In genomic region chr7:139950283-139950971, GRCm38 (mm10) we compare ENCODE assay signal across 8 mouse cellular contexts. TPM values are rescaled to one million over a fixed set of nuclear protein-coding genes. Genes with fewer than 3 reads are reported as not detected.
DNase-seq lines count a peak whose midpoint lies in the region; ATAC-seq and TF ChIP-seq lines count a peak whose summit lies in the region.

No protein-coding gene starts in this region.

- H3K9me3 ChIP-seq in heart, embryonic 10.5 days = no peaks in the 10 kb centered on the region
- no peaks in the 10 kb centered on the region for H3K9me3 ChIP-seq in kidney, embryonic 14.5 days (ENCODE audit: control insufficient read depth, low read length)

- no peaks in the 10 kb centered on the region for H3K36me3 ChIP-seq in heart, embryonic 10.5 days
- H3K36me3 ChIP-seq in kidney, embryonic 14.5 days (ENCODE audit: control insufficient read depth, insufficient read depth, low read length) = no peaks in the 10 kb centered on the region

- whole genome bisulfite sequencing in heart, embryonic 10.5 days = under 1% methylated on average over 33 of the region's 33 CpGs
- whole genome bisulfite sequencing in kidney, embryonic 14.5 days = under 1% methylated on average over 33 of the region's 33 CpGs

- peak overlapping the region; percentile 32 for H3K9ac ChIP-seq in kidney, embryonic 14.5 days (ENCODE audit: low read depth, low read length)

- peak; percentile 82 for ATAC-seq in kidney, embryonic 14.5 days (ENCODE audit: low FRiP score, low TSS enrichment)

- no peak overlapping the region for H3K27ac ChIP-seq in left cerebral cortex, adult 2 months
- H3K27ac ChIP-seq in heart, embryonic 10.5 days = peak overlapping the region; percentile 83
- no peak overlapping the region for H3K27ac ChIP-seq in kidney, embryonic 14.5 days (ENCODE audit: low read depth, low read length)

- TF ChIP-seq CTCF in left cerebral cortex, adult 2 months (IDR thresholded peaks at IDR 0.05) = no peak

- peak overlapping the region; percentile 60 for H3K4me2 ChIP-seq in kidney, embryonic 14.5 days (replicated peaks; ENCODE audit: low read depth, low read length)

- intact Hi-C loops in left cerebral cortex, adult 2 months (cut with DNase I) = no loop called here

- peak overlapping the region; percentile 46 for H3K4me3 ChIP-seq in left cerebral cortex, adult 2 months
- peak overlapping the region; percentile 69 for H3K4me3 ChIP-seq in heart, embryonic 10.5 days
- H3K4me3 ChIP-seq in kidney, embryonic 14.5 days (ENCODE audit: low read length) = peak overlapping the region; percentile 49

- DNase-seq in left cerebral cortex, adult 2 months (ENCODE audit: extremely low spot score in 1 of 2, low spot score in 2 of 2) = no peak
- DNase-seq in left cerebral cortex, adult 11 months (ENCODE audit: low spot score) = no peak
- peak; percentile 66 for DNase-seq in embryo, embryonic 9.5 days (ENCODE audit: extremely low spot score)
- peak; percentile 84 for DNase-seq in heart, embryonic 10.5 days (ENCODE audit: low spot score)
- DNase-seq in lung, postnatal 14 days = peak; percentile 46
- DNase-seq in skeletal muscle tissue, adult 2 months (ENCODE audit: low read depth, low spot score) = peak; percentile 35
- DNase-seq in cerebellum, adult 9-11 months = no peak

- H3K27me3 ChIP-seq in heart, embryonic 10.5 days (ENCODE audit: insufficient read depth, poor library complexity, severe bottlenecking) = peaks cover 64% of the 10 kb centered on the region
- peaks cover 14% of the 10 kb centered on the region for H3K27me3 ChIP-seq in kidney, embryonic 14.5 days (ENCODE audit: control insufficient read depth, insufficient read depth, low read length)

- peaks cover 19% of the 10 kb centered on the region for H3K4me1 ChIP-seq in heart, embryonic 10.5 days
- H3K4me1 ChIP-seq in kidney, embryonic 14.5 days (ENCODE audit: control insufficient read depth, insufficient read depth, low read length) = no peaks in the 10 kb centered on the region

RNA-seq across cellular contexts. Expression of gene Utf1, which starts 6.8 kb away (rescaled TPM):
- total RNA-seq in left cerebral cortex, adult 2 months (2021) = not detected
- polyA plus RNA-seq in heart, embryonic 10.5 days (2016; fragmentation: Nextera tagmentation; extraction: Ambion mirVana) = 0.14 TPM in 1 of 2 replicates, not detected in the other
- polyA plus RNA-seq in kidney, embryonic 14.5 days (2014; fragmentation: Nextera tagmentation; extraction: Ambion mirVana) = 0.23 TPM in 1 of 2 replicates, not detected in the other

RNA-seq across cellular contexts. Expression of gene 6430531B16Rik, which starts 28.1 kb away (rescaled TPM):
- 1 to 10 TPM; 1.0 to 2.2 TPM for total RNA-seq in left cerebral cortex, adult 2 months (2021)
- polyA plus RNA-seq in heart, embryonic 10.5 days (2016; fragmentation: Nextera tagmentation; extraction: Ambion mirVana) = 0.33 TPM in 1 of 2 replicates, not detected in the other
- polyA plus RNA-seq in kidney, embryonic 14.5 days (2014; fragmentation: Nextera tagmentation; extraction: Ambion mirVana) = 0.34 and 0.55 TPM in 2 replicates

RNA-seq across cellular contexts. Expression of gene Adam8, which starts 41.9 kb away (rescaled TPM):
- 1 to 10 TPM; 3.1 to 3.9 TPM for total RNA-seq in left cerebral cortex, adult 2 months (2021)
- polyA plus RNA-seq in heart, embryonic 10.5 days (2016; fragmentation: Nextera tagmentation; extraction: Ambion mirVana) = 0.57 and 1.3 TPM in 2 replicates
- 0.85 and 1.6 TPM in 2 replicates for polyA plus RNA-seq in kidney, embryonic 14.5 days (2014; fragmentation: Nextera tagmentation; extraction: Ambion mirVana)

RNA-seq across cellular contexts. Expression of gene Kndc1, which starts 55.9 kb away (rescaled TPM):
- 10 to 100 TPM; 77.7 to 80.4 TPM for total RNA-seq in left cerebral cortex, adult 2 months (2021)
- 0.07 and 0.18 TPM in 2 replicates for polyA plus RNA-seq in heart, embryonic 10.5 days (2016; fragmentation: Nextera tagmentation; extraction: Ambion mirVana)
- polyA plus RNA-seq in kidney, embryonic 14.5 days (2014; fragmentation: Nextera tagmentation; extraction: Ambion mirVana) = 0.14 and 0.18 TPM in 2 replicates

Comparison
In these comparisons a context has a peak if more than half of its experiments do, and no peak if none do; other contexts are left out.
1. DNase-seq: peak in embryo, embryonic 9.5 days (single experiment), heart, embryonic 10.5 days (single experiment), lung, postnatal 14 days (single experiment) and skeletal muscle tissue, adult 2 months (single experiment); none in left cerebral cortex, adult 2 months (0 of 2), left cerebral cortex, adult 11 months (single experiment) and cerebellum, adult 9-11 months (single experiment).
2. Peak in every context shown above with its lines, with median percentiles within 50 percentile points of each other: H3K4me3 ChIP-seq.